Mouse (Mus musculus) frontal cortex, postnatal 10 days (tissue): Measurements from ENCODE around the gene Gmds.

ENCODE experiments used
- DNase-seq, 2 experiments: peaks; one replicate each; pipeline ENCODE4 v3.0.0; 2022; ENCODE audit warnings: low spot score in 2 of 2, mixed read lengths in 1 of 2

The Gmds gene

DNA sequence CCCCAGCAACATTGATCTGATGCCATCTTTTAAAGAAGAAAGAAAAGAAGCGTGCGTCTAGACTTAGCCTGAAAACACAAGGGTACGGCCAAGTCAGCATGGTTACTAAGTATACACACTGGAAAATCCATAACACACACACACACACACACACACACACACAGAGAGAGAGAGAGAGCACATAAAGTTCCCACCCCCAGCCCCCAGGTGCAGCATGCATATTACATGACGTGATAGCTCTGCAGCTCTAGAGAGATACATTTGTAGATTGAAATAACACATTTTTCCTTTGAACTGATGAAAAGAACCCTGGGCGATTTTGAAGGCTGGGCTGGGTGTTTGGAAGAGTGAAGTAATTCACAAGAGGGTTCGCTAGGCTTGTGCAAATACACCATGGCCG lies 553.8 kb downstream of the Gmds start:
- no peak for DNase-seq

DNA sequence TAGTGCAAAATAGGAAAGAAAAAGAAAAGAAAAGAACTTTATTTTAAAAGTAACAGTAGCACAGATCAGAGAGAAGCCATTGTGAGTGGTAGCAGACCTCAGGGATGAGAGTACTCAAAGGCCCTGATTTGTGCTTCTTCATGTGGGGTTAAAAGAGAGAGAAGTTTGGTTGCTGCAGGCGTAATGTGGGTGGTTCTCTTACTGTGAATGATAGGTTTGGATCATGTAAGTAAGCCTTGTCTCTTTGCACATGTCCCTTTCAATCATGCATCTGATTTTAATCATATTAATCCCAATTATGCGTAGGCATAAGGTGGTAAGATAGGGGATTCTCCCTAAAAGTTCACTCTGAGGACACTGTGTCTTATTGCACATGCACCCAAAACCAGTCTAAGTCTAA lies 556.5 kb downstream of the Gmds start:
- no peak for DNase-seq

- DNase-seq = no peak
Measured at GRCm38 (mm10) chr13:31780299-31780698, 558.2 kb downstream of the Gmds start.

- DNase-seq = no peak
Measured at GRCm38 (mm10) chr13:31779281-31779981, 559.1 kb downstream of the Gmds start.

GRCm38 (mm10) chr13:31775762-31776161 lies 562.8 kb downstream of the Gmds start:
- no peak for DNase-seq

DNA sequence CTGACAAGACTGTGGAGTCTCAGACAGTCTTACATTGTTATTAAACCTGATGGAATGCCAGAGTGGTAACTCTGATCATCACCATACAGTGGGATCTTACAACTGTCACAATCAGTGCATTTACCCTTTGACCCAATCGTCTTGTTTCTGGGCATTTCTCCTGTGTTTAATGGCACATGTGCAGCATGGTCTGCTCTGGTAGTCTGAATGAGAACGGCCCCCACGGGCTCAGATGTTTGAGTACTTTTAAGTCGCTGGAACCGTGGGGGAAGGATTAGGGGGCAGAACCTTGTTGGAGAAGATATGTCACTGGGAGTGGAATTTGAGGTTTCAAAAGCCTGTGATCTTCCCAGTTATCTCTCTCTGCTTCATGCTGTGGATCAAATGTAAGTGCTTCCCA lies 565.7 kb downstream of the Gmds start:
- DNase-seq = no peak
